Mouse (Mus musculus): Measurements from ENCODE around the gene Daam2.

DNA sequence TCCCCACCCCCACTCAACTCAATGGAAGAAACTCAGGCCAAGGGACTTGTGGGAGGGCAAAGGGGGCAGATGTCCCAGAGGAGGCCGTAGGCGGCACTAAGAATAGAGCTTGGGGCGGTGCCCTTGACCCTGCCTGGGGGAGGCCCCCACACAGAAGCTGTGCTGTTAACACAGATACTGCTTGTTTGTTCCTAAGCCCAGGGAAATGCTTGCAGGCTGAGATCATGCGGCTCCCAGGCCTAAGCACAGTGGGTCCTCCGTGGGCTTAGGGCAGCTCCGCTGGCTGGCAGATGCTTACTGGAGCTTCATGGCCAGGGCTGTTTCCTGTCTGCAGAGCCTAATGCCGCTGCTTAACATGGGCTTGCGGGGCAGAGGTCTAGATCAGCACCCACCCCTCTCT is 91.5 kb downstream of the Daam2 start:
- TF ChIP-seq CTCF (conservative IDR thresholded peaks at IDR 0.05; ENCODE audit: insufficient read depth, insufficient read length, low read depth, low read length) (no peak), POLR2A (IDR thresholded peaks at IDR 0.05; ENCODE audit: low read depth, low read length) (no peak)
